In the genomic region with DNA sequence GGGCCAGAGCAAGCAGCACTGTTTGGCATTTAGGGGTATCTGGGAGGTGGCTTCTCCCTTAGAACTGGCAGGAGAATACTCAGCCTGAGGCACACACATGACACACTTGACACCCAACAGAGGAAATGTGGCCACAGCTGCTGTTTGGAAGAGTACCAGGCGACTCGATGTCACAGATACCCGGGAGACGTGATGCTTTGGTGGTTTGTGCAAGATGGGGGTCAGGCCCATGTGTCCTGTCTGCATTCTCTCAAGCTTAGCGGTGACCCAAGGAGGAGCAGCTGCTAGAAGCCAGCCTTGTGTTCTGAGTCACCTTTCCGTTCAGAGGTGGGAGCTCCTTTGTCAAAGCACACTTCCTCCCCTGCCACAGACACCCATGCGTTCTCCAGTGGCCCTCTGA, we compare ENCODE assay signal across 13 mouse cellular contexts. TPM values are rescaled to one million over a fixed set of nuclear protein-coding genes. Genes with fewer than 3 reads are reported as not detected.
DNase-seq lines count a peak whose midpoint lies in the region; ATAC-seq lines count a peak whose summit lies in the region.
"Had no signal": no experiment of that assay in that cellular context is flagged by ENCODE, and none has a peak within 500 bp of the region (broad histone marks: within the 10 kb centered on the region; RNA-seq: fewer than 3 reads in every experiment).

No protein-coding gene starts in this region.

- no peak overlapping the region; the same call in 1 of the 2 replicates for H3K9ac ChIP-seq in embryonic facial prominence, embryonic 14.5 days (ENCODE audit: low read depth, low read length)
- no peak overlapping the region for H3K9ac ChIP-seq in lung, embryonic 16.5 days (ENCODE audit: low read length)
- H3K9ac ChIP-seq: liver, embryonic 15.5 days had no signal

- H3K9me3 ChIP-seq in embryonic facial prominence, embryonic 14.5 days (ENCODE audit: control insufficient read depth, low read length): no peaks in the 10 kb centered on the region
- no peaks in the 10 kb centered on the region for H3K9me3 ChIP-seq in embryonic facial prominence, embryonic 10.5 days
- H3K9me3 ChIP-seq in lung, embryonic 16.5 days (ENCODE audit: control insufficient read depth, low read length): no peaks in the 10 kb centered on the region
- H3K9me3 ChIP-seq: forebrain, embryonic 10.5 days; liver, embryonic 15.5 days had no signal

- H3K4me2 ChIP-seq in embryonic facial prominence, embryonic 14.5 days (ENCODE audit: low read depth, low read length): no peak overlapping the region
- no peak overlapping the region for H3K4me2 ChIP-seq in lung, embryonic 16.5 days (ENCODE audit: low read depth, low read length)
- H3K4me2 ChIP-seq: liver, embryonic 15.5 days had no signal

- H3K27me3 ChIP-seq in embryonic facial prominence, embryonic 14.5 days (replicated peaks; ENCODE audit: control insufficient read depth, insufficient read depth, low read length): no peaks in the 10 kb centered on the region
- no peaks in the 10 kb centered on the region for H3K27me3 ChIP-seq in embryonic facial prominence, embryonic 10.5 days (replicated peaks; ENCODE audit: low read depth, poor library complexity, severe bottlenecking)
- no peaks in the 10 kb centered on the region for H3K27me3 ChIP-seq in lung, embryonic 16.5 days (ENCODE audit: control insufficient read depth, insufficient read depth, low read depth, low read length)
- H3K27me3 ChIP-seq: liver, embryonic 15.5 days had no signal

- peak; percentile 40 for DNase-seq in embryonic facial prominence, embryonic 14.5 days (ENCODE audit: low spot score)
- no peak for DNase-seq in embryonic facial prominence, embryonic 10.5 days (ENCODE audit: low spot score)
- no peak for DNase-seq in lung, postnatal 25 days (ENCODE audit: low spot score)
- peak; percentile 70 for DNase-seq in induced T-regulatory cell, adult 2 months (ENCODE audit: low read depth)
- DNase-seq in thymus, postnatal 14 days: peak; percentile 65
- no peak for DNase-seq in MN1 (ENCODE audit: low spot score)
- no peak for DNase-seq in layer of hippocampus, adult 9-11 months
- DNase-seq: adrenal gland, adult 2 months; cerebellum, adult 9-11 months had no signal

- 67% methylated on average over 7 of the region's 7 CpGs for WGBS in embryonic facial prominence, embryonic 14.5 days
- WGBS in embryonic facial prominence, embryonic 10.5 days: 83% methylated on average over 7 of the region's 7 CpGs
- WGBS in lung, embryonic 16.5 days: 41% methylated on average over 7 of the region's 7 CpGs

- no peaks in the 10 kb centered on the region for H3K36me3 ChIP-seq in embryonic facial prominence, embryonic 14.5 days (ENCODE audit: control insufficient read depth, insufficient read depth, low read length)
- H3K36me3 ChIP-seq in embryonic facial prominence, embryonic 10.5 days (replicated peaks): no peaks in the 10 kb centered on the region
- no peaks in the 10 kb centered on the region for H3K36me3 ChIP-seq in lung, embryonic 16.5 days (ENCODE audit: control insufficient read depth, insufficient read depth, low read length)
- H3K36me3 ChIP-seq: forebrain, embryonic 10.5 days; liver, embryonic 15.5 days had no signal

- H3K4me1 ChIP-seq in embryonic facial prominence, embryonic 14.5 days (ENCODE audit: control insufficient read depth, insufficient read depth, low read length): peaks cover 13% of the 10 kb centered on the region
- H3K4me1 ChIP-seq in embryonic facial prominence, embryonic 10.5 days: peaks cover 21% of the 10 kb centered on the region
- peaks cover 40% of the 10 kb centered on the region for H3K4me1 ChIP-seq in lung, embryonic 16.5 days (replicated peaks; ENCODE audit: control insufficient read depth, insufficient read depth, low read length)

- no peak overlapping the region for H3K4me3 ChIP-seq in embryonic facial prominence, embryonic 14.5 days (ENCODE audit: low read depth, low read length)
- no peak overlapping the region for H3K4me3 ChIP-seq in embryonic facial prominence, embryonic 10.5 days
- no peak overlapping the region for H3K4me3 ChIP-seq in lung, embryonic 16.5 days (ENCODE audit: low read length)
- H3K4me3 ChIP-seq: forebrain, embryonic 10.5 days; layer of hippocampus, adult 2 months; liver, embryonic 15.5 days had no signal

- no peak for ATAC-seq in embryonic facial prominence, embryonic 14.5 days (ENCODE audit: low read depth)
- ATAC-seq in lung, embryonic 16.5 days (ENCODE audit: low read depth): peak; percentile 63

- H3K27ac ChIP-seq in embryonic facial prominence, embryonic 14.5 days (replicated peaks; ENCODE audit: low read depth, low read length): no peak overlapping the region
- no peak overlapping the region for H3K27ac ChIP-seq in embryonic facial prominence, embryonic 10.5 days (replicated peaks)
- no peak overlapping the region for H3K27ac ChIP-seq in lung, embryonic 16.5 days (ENCODE audit: low read length)
- H3K27ac ChIP-seq: forebrain, embryonic 10.5 days; layer of hippocampus, adult 2 months; liver, embryonic 15.5 days had no signal

RNA-seq across cellular contexts. Expression of gene Rin3, which starts 12.4 kb away (rescaled TPM):
- 11.0 and 12.5 TPM in 2 replicates for polyA plus RNA-seq in embryonic facial prominence, embryonic 14.5 days (2014; fragmentation: Nextera tagmentation; extraction: Ambion mirVana)
- polyA plus RNA-seq in embryonic facial prominence, embryonic 10.5 days (2016; fragmentation: Nextera tagmentation; extraction: Ambion mirVana): 3.8 and 4.0 TPM in 2 replicates
- polyA plus RNA-seq in lung, embryonic 16.5 days (2015; fragmentation: Nextera tagmentation; extraction: Ambion mirVana): 16.4 and 16.7 TPM in 2 replicates

Comparison
In these comparisons a context has a peak if more than half of its experiments do, and no peak if none do; other contexts are left out.
1. DNase-seq: peak in embryonic facial prominence, embryonic 14.5 days (single experiment), induced T-regulatory cell, adult 2 months (single experiment) and thymus, postnatal 14 days (single experiment); none in embryonic facial prominence, embryonic 10.5 days (single experiment), lung, postnatal 25 days (single experiment), MN1 (single experiment) and layer of hippocampus, adult 9-11 months (single experiment).